Mouse (Mus musculus) hindbrain, embryonic 15.5 days (tissue): ENCODE measurements around the gene Crygb. TPM values are rescaled to one million over a fixed set of nuclear protein-coding genes. Genes with fewer than 3 reads are reported as not detected.

Experiments
- polyA plus RNA-seq: library from polyadenylated mRNA; unstranded; fragments of >200 nt; fragmentation: Nextera tagmentation; extraction: Ambion mirVana; gene quantifications from 2 replicates; pipeline ENCODE4 v1.2.1, GENCODE M21; 2015

Crygb gene
- polyA plus RNA-seq, 1 experiment from 2014 or later, result 0.43 TPM

Other genes with a start within 250 kb of the Crygb start
- gene Plekhm3, start 125.5 kb downstream of the Crygb start, polyA plus RNA-seq, result 11.1 and 13.2 TPM in 2 replicates
- gene Akr1cl, start 49.5 kb downstream of the Crygb start, polyA plus RNA-seq, result 0.18 TPM in 1 of 2 replicates, not detected in the other
- not detected in 2 replicates for gene Cryge, start 31.1 kb downstream of the Crygb start, polyA plus RNA-seq
- 0.34 TPM in 1 of 2 replicates, not detected in the other for gene Crygd, start 18.8 kb downstream of the Crygb start, polyA plus RNA-seq
- gene Crygc, start 8.6 kb downstream of the Crygb start, polyA plus RNA-seq, result not detected in 2 replicates
- gene Cryga, start 21.1 kb upstream of the Crygb start, polyA plus RNA-seq, result 0.26 TPM in 1 of 2 replicates, not detected in the other
- gene Gm28845, start 37.3 kb upstream of the Crygb start, polyA plus RNA-seq, result not detected in 2 replicates
- gene D630023F18Rik, start 40.9 kb upstream of the Crygb start, polyA plus RNA-seq, result 2.0 and 2.4 TPM in 2 replicates
- 465 and 481 TPM in 2 replicates for gene Idh1, start 104.2 kb upstream of the Crygb start, polyA plus RNA-seq
- 10.9 and 11.5 TPM in 2 replicates for gene Pikfyve, start 104.4 kb upstream of the Crygb start, polyA plus RNA-seq
- gene Pth2r, start 199.8 kb upstream of the Crygb start, polyA plus RNA-seq, result 2.5 and 2.6 TPM in 2 replicates